Mouse (Mus musculus) liver, postnatal 0 days (tissue): ENCODE results near the gene Kctd11. TPM values are rescaled to one million over a fixed set of nuclear protein-coding genes. Genes with fewer than 3 reads are reported as not detected.

Experiments
- ATAC-seq: fragments of 200-750 bp; cut with Nextera tagmentation; 2 replicates; pipeline ENCODE4 v1.8.0; 2017; ENCODE audit warnings: mild to moderate bottlenecking, moderate library complexity
- DNase-seq: peaks from one replicate; pipeline ENCODE4 v3.0.0-alpha.2; 2016
- H3K27ac ChIP-seq: fragments of 300-500 bp; sonication (generic); 2 replicates; pipeline ENCODE4 v1.5.1; 2014; ENCODE audit warnings: antibody characterized with exemption, moderate library complexity, mild to moderate bottlenecking, low read depth
- H3K27me3 ChIP-seq: fragments of 300-500 bp; sonication (generic); 2 replicates; pipeline ENCODE4 v1.6.1; 2014; ENCODE audit warnings: low read length, control low read depth, mixed read lengths; ENCODE audit not compliant: insufficient read depth
- H3K36me3 ChIP-seq: fragments of 300-500 bp; sonication (generic); replicated peaks from 2 replicates; pipeline ENCODE4 v1.6.1; 2014; ENCODE audit warnings: mild to moderate bottlenecking, control low read depth, low read length, moderate library complexity, mixed read lengths; ENCODE audit not compliant: insufficient read depth
- H3K4me1 ChIP-seq: fragments of 300-500 bp; sonication (generic); 2 replicates; pipeline ENCODE4 v1.6.1; 2014; ENCODE audit warnings: antibody characterized with exemption, mild to moderate bottlenecking, control low read depth; ENCODE audit not compliant: insufficient read depth
- H3K4me2 ChIP-seq: fragments of 300-500 bp; sonication (generic); 2 replicates; pipeline ENCODE4 v1.6.1; 2014; ENCODE audit warnings: low read depth, mild to moderate bottlenecking, low read length, moderate library complexity, mixed read lengths
- H3K4me3 ChIP-seq: fragments of 300-500 bp; sonication (generic); 2 replicates; pipeline ENCODE4 v1.5.1; 2014; ENCODE audit warnings: low read depth, low read length
- H3K9ac ChIP-seq: fragments of 300-500 bp; sonication (generic); replicated peaks from 2 replicates; pipeline ENCODE4 v1.6.1; 2014; ENCODE audit warnings: mild to moderate bottlenecking, moderate library complexity
- H3K9me3 ChIP-seq: fragments of 300-500 bp; sonication (generic); 2 replicates; pipeline ENCODE4 v1.6.1; 2016; ENCODE audit warnings: mild to moderate bottlenecking, control low read depth, low read length, mixed read lengths
- CTCF ChIP-seq: sonication (generic); IDR thresholded peaks from 2 replicates; pipeline ENCODE4 v1.5.1; 2016; ENCODE audit warnings: antibody characterized with exemption, low read depth
- EP300 ChIP-seq: IDR thresholded peaks from 2 replicates; pipeline ENCODE4 v1.6.1; 2016; ENCODE audit warnings: antibody characterized with exemption, low read depth, mild to moderate bottlenecking
- WGBS: fragments of 180-500 bp; shearing (Covaris S2); extraction: QIAGEN DNeasy Blood & Tissue Kit; methylation state at CpG from one replicate; pipeline ENCODE4 v1.1.7; 2014; ENCODE audit not compliant: insufficient replicate concordance; 5-methylcytosine and 5-hydroxymethylcytosine counted together
- polyA plus RNA-seq: library from polyadenylated mRNA; unstranded; fragments of >200 nt; fragmentation: Nextera tagmentation; extraction: Ambion mirVana; gene quantifications from 2 replicates; pipeline ENCODE4 v1.2.1, GENCODE M21; 2015

Gene Kctd11
- polyA plus RNA-seq, 1 experiment from 2014 or later, result 0.92 TPM

DNA sequence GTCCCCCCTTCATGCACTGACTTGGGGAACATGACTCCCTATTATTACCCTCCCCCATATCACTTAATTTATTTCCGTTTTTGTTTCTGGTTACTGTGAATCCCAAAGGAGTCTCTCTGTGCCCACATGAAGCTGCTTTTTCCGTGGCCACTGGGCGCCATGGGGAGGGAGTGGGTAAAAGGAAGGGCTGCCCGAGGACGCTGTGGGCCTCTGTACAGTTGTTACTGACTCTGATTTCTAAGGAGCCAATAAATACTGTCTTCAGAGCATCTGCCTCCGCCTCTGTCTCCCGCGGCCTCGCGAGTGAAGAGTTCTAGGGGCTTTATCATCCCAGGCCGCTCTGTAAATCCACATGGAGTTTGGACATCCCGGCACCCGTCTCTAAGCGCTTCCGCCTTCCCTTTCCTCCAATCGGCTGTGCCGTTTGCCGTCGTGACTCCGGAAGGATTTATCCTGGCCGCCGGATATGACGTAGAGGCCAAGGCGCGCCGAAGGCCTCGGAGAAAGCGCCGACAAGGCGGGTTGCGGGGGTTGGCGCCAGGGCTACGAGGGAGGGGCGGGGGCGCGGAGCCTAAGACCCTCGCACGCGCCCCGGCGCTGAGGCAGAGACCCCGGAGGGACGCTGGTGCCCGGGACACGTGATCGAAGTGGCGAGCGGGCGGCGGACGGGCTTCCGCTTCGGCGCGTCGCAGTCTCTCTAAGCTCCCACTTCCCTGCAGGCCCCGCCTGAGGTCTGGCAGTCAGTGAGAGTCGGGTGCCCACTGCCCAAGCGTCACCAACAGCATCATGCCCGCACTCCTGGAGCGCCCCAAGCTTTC is 32.6 kb upstream of the Kctd11 start, which contains the start of gene Gps2:
Gps2 (plus strand) TSS at position 335 of the 818 bp plus-strand sequence.
- H3K9me3 ChIP-seq, result no peaks in the 10 kb centered on the region
- under 1% methylated on average over 57 of the region's 61 CpGs for WGBS
- H3K4me2 ChIP-seq, result peak within 1 kb of the TSS; percentile 99
- DNase-seq (peak; percentile 93), ATAC-seq (peak; percentile 87)
- H3K4me3 ChIP-seq, result peak within 1 kb of the TSS; percentile 97
- H3K36me3 ChIP-seq, result peaks cover 76% of the 10 kb centered on the region
- H3K27me3 ChIP-seq, result no peaks in the 10 kb centered on the region
- peaks cover 45% of the 10 kb centered on the region for H3K4me1 ChIP-seq
- peak within 1 kb of the TSS; percentile 90 for H3K27ac ChIP-seq
- peak within 1 kb of the TSS; percentile 93 for H3K9ac ChIP-seq
- TF ChIP-seq CTCF, result no peak
- peak; percentile 64; the same call in 1 of the 2 replicates for TF ChIP-seq EP300

DNA sequence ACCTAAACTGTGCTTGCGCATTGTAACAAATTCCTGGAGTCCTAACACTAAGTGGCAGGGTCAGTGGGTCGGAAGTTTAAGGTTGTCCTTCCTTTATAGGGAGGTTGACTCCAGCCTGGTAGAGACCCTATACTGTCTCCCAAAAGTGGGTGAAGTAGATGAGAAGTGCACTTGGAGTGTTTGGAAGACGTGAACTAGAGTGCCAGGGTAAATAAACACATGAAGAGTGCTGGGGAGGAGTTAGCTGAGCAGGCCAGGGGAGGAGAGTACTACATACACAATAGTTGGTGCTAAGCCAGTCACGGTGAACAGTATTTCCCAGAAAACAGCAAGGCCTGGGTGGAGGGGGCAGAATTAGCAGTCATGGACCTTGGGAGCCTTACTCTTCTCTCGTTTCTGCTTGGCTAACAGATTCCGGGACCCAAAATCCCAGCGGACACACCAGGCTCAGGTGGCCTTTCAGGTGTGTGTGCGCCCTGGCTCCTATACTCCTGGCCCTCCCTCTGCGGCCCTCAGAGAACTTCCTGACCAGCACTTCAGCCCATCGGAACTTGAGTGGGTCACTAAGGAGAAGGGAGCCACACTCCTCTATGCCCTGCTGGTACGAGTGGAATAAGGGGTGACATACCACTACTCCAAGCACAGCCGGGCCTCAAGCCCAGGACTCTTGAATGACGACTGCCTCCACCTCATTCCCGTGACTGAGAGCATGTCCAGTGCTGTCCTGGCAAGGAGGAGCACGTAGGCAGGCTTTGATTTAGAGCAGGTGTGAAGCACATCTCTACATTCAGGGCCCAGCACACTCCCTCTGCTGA is 31.7 kb upstream of the Kctd11 start:
- peak overlapping the region; percentile 99 for H3K4me2 ChIP-seq
- DNase-seq, result peak; percentile 14
- peak overlapping the region; percentile 90; the same call in 1 of the 2 replicates for H3K27ac ChIP-seq
- peaks cover 39% of the 10 kb centered on the region for H3K4me1 ChIP-seq
- H3K4me3 ChIP-seq, result peak overlapping the region; percentile 97
- H3K36me3 ChIP-seq, result peaks cover 76% of the 10 kb centered on the region
- TF ChIP-seq EP300 (no peak), CTCF (no peak)
- no peaks in the 10 kb centered on the region for H3K9me3 ChIP-seq
- H3K9ac ChIP-seq, result peak overlapping the region; percentile 93
- no peaks in the 10 kb centered on the region for H3K27me3 ChIP-seq
- WGBS, result 78% methylated on average over 15 of the region's 15 CpGs
- ATAC-seq, result no peak

DNA sequence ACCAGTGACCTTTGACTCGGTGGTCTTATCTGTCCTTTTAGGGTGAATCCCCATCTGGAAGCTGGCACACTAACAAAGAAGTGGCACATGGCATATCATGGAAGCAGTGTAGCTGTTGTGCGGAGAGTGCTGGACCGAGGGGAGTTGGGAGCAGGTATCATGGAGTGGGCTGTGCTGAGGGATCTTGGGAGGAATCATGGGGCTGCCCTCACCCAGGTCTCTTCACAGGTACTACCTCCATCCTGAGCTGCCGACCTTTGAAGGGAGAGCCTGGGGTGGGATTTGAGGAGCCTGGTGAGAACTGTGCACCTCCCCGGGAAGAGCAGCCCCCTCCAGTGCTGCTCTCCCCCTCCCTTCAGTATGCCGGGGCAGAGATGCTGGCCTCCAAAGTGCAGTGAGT is 30.5 kb upstream of the Kctd11 start:
- H3K4me2 ChIP-seq, result no peak overlapping the region

DNA sequence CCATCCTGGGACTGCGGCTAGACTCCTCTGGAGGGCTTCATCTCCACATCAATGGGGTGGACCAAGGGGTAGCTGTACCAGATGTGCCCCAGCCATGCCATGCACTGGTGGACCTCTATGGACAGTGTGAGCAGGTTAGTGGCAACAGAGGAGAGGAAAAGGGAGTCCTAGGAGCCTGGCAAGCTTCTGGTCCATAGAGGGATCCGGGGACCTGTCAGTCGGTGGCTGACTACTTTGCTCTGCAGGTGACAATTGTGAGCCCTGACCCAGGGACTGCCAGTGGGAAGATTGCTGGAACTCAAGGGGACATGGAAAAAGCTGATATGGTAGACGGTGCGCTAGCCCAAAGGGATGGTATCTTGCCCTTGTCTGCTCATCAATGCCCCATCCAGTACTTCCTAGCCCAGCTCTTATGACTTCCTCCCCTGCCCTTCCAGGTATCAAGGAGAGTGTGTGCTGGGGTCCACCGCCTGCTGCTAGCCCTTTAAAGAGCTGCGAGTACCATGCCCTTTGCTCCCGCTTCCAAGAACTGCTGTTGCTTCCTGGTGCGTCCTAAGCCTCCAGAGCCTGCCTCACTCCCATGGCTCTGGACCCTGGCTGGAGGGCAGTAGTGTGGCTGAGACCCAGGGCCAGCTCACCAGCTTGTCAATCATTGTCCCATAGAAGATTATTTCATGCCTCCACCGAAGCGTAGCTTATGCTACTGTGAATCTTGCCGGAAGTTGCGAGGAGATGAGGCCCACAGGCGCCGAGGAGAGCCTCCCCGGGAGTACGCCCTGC is 29.8 kb upstream of the Kctd11 start:
- no peak for DNase-seq
- Histone ChIP-seq H3K9ac (no peak overlapping the region), H3K4me3 (no peak overlapping the region), H3K27me3 (no peaks in the 10 kb centered on the region), H3K4me1 (peaks cover 22% of the 10 kb centered on the region), H3K36me3 (peaks cover 76% of the 10 kb centered on the region), H3K9me3 (no peaks in the 10 kb centered on the region), H3K4me2 (no peak overlapping the region), H3K27ac (no peak overlapping the region)
- 88% methylated on average over 17 of the region's 17 CpGs for WGBS
- TF ChIP-seq CTCF (no peak), EP300 (no peak)
- no peak for ATAC-seq

More for the DNA sequence above, 30.5 kb upstream of the Kctd11 start:
- no peak overlapping the region for H3K27ac ChIP-seq
- H3K9me3 ChIP-seq, result no peaks in the 10 kb centered on the region
- TF ChIP-seq EP300 (no peak), CTCF (no peak)
- 93% methylated on average over 6 of the region's 6 CpGs for WGBS
- no peak overlapping the region for H3K9ac ChIP-seq
- H3K36me3 ChIP-seq, result peaks cover 76% of the 10 kb centered on the region
- peaks cover 30% of the 10 kb centered on the region for H3K4me1 ChIP-seq
- DNase-seq (no peak), ATAC-seq (no peak)
- no peak overlapping the region for H3K4me3 ChIP-seq
- no peaks in the 10 kb centered on the region for H3K27me3 ChIP-seq

DNA sequence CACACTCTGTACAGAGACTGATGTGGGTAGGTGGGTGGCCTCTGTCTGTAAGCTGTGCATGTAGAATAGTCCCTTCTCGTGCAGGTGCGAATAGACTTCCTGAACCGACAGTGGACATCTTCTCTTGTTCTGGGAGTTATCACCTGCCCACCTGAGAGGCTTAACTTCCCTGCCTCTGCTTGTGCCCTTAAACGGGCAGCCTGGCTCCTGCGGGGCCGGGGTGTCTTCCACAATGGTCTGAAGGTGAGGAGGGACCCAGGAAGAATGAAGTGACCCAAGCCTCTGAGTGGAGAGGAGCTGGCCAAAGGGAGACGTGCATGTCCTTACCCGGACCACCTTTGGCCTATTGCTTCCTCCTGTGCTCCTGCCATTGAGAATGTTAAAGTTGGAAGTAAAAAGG is 29.0 kb upstream of the Kctd11 start:
- no peak overlapping the region for H3K4me2 ChIP-seq
- H3K27me3 ChIP-seq, result no peaks in the 10 kb centered on the region
- H3K9me3 ChIP-seq, result no peaks in the 10 kb centered on the region
- no peak for ATAC-seq
- peaks cover 76% of the 10 kb centered on the region for H3K36me3 ChIP-seq
- H3K27ac ChIP-seq, result no peak overlapping the region
- H3K4me1 ChIP-seq, result peaks cover 15% of the 10 kb centered on the region
- DNase-seq, result peak; percentile 10
- H3K4me3 ChIP-seq, result no peak overlapping the region
- no peak for TF ChIP-seq CTCF
- no peak for TF ChIP-seq EP300
- 90% methylated on average over 8 of the region's 8 CpGs for WGBS
- H3K9ac ChIP-seq, result no peak overlapping the region
